Mouse (Mus musculus) neural tube, postnatal 0 days (tissue): ENCODE measurements around the gene Sfrp4. TPM values are rescaled to one million over a fixed set of nuclear protein-coding genes. Genes with fewer than 3 reads are reported as not detected.

Experiments used
- polyA plus RNA-seq: library from polyadenylated mRNA; unstranded; fragments of >200 nt; fragmentation: Nextera tagmentation; extraction: Ambion mirVana; gene quantifications from 2 replicates; pipeline ENCODE4 v1.2.1, GENCODE M21; 2015

Sfrp4 gene
- polyA plus RNA-seq, result 3.3 and 3.8 TPM in 2 replicates

GRCm38 (mm10) chr13:19622573-19623227 is at the start of gene Sfrp4:
Sfrp4 (plus strand) TSS chr13:19623104.

GRCm38 (mm10) chr13:19619216-19619927 is 3.5 kb upstream of the Sfrp4 start, which contains the start of gene Epdr1:
Epdr1 (minus strand) TSS chr13:19619927.

Other genes with a start within 250 kb of the Sfrp4 start
- gene Stard3nl, start 227.3 kb upstream of the Sfrp4 start, polyA plus RNA-seq, result 199 and 201 TPM in 2 replicates
- 36.2 and 45.0 TPM in 2 replicates for gene Epdr1, start 3.2 kb upstream of the Sfrp4 start, polyA plus RNA-seq
- not detected in 2 replicates for gene Nme8, start 74.7 kb downstream of the Sfrp4 start, polyA plus RNA-seq
- 0.10 TPM in 1 of 2 replicates, not detected in the other for gene Gpr141, start 201.2 kb downstream of the Sfrp4 start, polyA plus RNA-seq